Mouse (Mus musculus) liver, adult 2 months (tissue): ENCODE results near the gene Nrarp. TPM values are rescaled to one million over a fixed set of nuclear protein-coding genes. Genes with fewer than 3 reads are reported as not detected.

ENCODE experiments used
- DNase-seq: peaks from one replicate; pipeline ENCODE4 v3.0.0-alpha.2; 2011; ENCODE audit warnings: low read depth, low spot score; ENCODE audit errors: extremely low read depth
- H3K27ac ChIP-seq: fragments of 200-500 bp; replicated peaks from 2 replicates; pipeline ENCODE4 v1.5.1; 2012; ENCODE audit warnings: low read depth, mild to moderate bottlenecking, control low read depth, inconsistent platforms, low read length; ENCODE audit not compliant: insufficient read depth
- H3K27me3 ChIP-seq: fragments of 200-500 bp; 2 replicates; pipeline ENCODE4 v1.6.1; 2012; ENCODE audit warnings: mild to moderate bottlenecking, moderate library complexity, low read length, inconsistent platforms; ENCODE audit not compliant: control insufficient read depth, insufficient read depth
- H3K36me3 ChIP-seq: fragments of 200-500 bp; 2 replicates; pipeline ENCODE4 v1.6.1; 2012; ENCODE audit warnings: low read length, inconsistent platforms; ENCODE audit not compliant: control insufficient read depth, insufficient read depth
- H3K4me1 ChIP-seq: fragments of 200-500 bp; 2 replicates; pipeline ENCODE4 v1.6.1; 2011; ENCODE audit warnings: low read length; ENCODE audit not compliant: control insufficient read depth, insufficient read depth
- H3K4me3 ChIP-seq: fragments of 200-500 bp; 2 replicates; pipeline ENCODE4 v1.5.1; 2011; ENCODE audit warnings: low read depth, mild to moderate bottlenecking, control low read depth, low read length, moderate library complexity; ENCODE audit not compliant: insufficient read depth
- H3K79me2 ChIP-seq: fragments of 200-500 bp; 2 replicates; pipeline ENCODE4 v1.6.1; 2012; ENCODE audit warnings: inconsistent platforms, mild to moderate bottlenecking, low read length, moderate library complexity; ENCODE audit not compliant: control insufficient read depth, insufficient read depth
- H3K9ac ChIP-seq: fragments of 200-500 bp; 2 replicates; pipeline ENCODE4 v1.6.1; 2012; ENCODE audit warnings: low read depth, mild to moderate bottlenecking, control low read depth, inconsistent platforms, low read length
- CTCF ChIP-seq: fragments of 200-500 bp; IDR thresholded peaks from 2 replicates; pipeline ENCODE4 v1.5.1; 2011; ENCODE audit warnings: low read depth, low read length, control low read depth
- POLR2A ChIP-seq: fragments of 200-500 bp; IDR thresholded peaks from 2 replicates; pipeline ENCODE4 v1.6.1; 2011; ENCODE audit warnings: low read length, control low read depth; ENCODE audit not compliant: insufficient read depth; ENCODE audit errors: extremely low read depth
- WGBS: fragments of 180-500 bp; shearing (Covaris S2); methylation state at CpG from one replicate; pipeline ENCODE4 v1.1.7; 2018; 5-methylcytosine and 5-hydroxymethylcytosine counted together
- polyA plus RNA-seq: library from polyadenylated mRNA; depleted of rRNA; stranded (reverse); fragments of >200 nt; gene quantifications from 2 replicates; pipeline ENCODE4 v1.2.3, GENCODE M21; 2012
- total RNA-seq: library from RNA; depleted of rRNA; stranded (reverse); fragments of >200 nt; gene quantifications from 2 replicates; pipeline ENCODE4 v1.2.3, GENCODE M21; 2014

The Nrarp gene
- total and polyA plus RNA-seq, 2 experiments = 0.74 to 1.6 TPM

DNA sequence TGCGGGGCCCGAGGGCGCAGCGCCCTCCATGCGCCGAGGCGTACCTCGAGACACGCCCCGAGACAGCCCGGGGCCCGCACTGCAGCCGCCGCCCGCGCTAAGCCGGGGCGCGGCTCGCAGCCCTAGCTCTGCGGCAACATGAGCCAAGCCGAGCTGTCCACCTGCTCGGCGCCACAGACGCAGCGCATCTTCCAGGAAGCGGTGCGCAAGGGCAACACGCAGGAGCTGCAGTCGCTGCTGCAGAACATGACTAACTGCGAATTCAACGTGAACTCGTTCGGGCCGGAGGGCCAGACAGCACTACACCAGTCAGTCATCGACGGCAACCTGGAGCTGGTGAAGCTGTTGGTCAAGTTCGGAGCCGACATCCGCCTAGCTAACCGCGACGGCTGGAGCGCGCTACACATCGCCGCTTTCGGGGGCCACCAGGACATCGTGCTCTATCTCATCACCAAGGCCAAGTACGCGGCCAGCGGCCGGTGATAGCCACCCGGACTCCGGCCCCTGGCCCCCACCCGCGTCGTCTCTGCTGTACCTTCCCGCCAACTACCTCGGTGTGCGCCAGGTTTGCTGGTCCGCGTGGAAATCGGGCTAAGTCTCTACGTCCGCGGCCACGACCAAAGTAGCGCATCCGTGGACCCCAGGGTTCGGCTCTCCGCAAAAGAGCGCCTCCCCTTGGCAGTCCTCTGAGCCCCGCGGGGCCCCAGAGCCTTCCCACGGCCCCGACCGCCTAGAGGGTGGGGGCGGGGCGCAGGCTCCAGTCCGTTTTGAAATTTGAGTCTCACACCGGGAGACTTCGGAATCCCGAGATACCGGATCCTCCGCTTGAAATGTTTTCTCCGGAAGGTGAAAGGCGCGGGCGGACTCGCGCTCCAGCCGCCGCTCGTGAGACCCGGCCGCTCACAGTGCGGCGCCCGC, 674 bp downstream of the Nrarp start:
- H3K27me3 ChIP-seq = peaks cover 5% of the 10 kb centered on the region
- H3K4me3 ChIP-seq = peak overlapping the region; percentile 63
- WGBS = 2% methylated on average over 98 of the region's 100 CpGs
- 0 out of 2 replicates have a peak overlapping the region, but pooled peaks have one; percentile 16 for H3K27ac ChIP-seq
- no peaks in the 10 kb centered on the region for H3K36me3 ChIP-seq
- TF ChIP-seq POLR2A = no peak
- no peak for TF ChIP-seq CTCF
- H3K4me1 ChIP-seq = no peaks in the 10 kb centered on the region
- no peak for DNase-seq
- peak overlapping the region; percentile 46 for H3K9ac ChIP-seq
- no peaks in the 10 kb centered on the region for H3K79me2 ChIP-seq

DNA sequence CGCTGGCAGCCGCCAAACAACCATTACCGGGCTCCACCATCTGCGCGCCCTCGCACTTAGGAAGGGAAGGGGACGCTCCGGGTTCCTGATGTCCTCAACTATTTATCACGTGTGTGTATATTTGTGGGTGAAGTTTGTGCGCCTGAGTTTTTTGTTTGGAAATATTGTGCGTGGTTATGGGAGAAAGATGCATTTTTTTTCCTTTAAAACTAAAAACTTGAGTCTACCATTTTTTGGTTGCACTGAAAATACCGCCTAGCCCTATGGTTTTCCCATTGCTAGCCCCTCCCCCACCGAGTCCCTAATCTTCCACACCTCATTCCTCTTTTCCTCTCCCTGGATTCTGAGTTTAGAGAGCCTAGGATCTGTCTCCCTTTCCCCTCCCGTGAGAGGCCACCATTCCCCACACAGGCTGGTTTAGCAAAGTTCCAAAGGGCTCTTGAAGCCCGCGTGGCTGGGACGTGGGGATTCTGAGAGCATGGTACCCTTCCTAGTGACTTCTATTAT, 1.4 kb downstream of the Nrarp start:
- no peaks in the 10 kb centered on the region for H3K4me1 ChIP-seq
- WGBS = 5% methylated on average over 17 of the region's 17 CpGs
- H3K9ac ChIP-seq = peak overlapping the region; percentile 15; the same call in 1 of the 2 replicates
- H3K4me3 ChIP-seq = peak overlapping the region; percentile 63; the same call in 1 of the 2 replicates
- no peak overlapping the region for H3K27ac ChIP-seq
- no peaks in the 10 kb centered on the region for H3K79me2 ChIP-seq
- no peak for DNase-seq
- no peak for TF ChIP-seq CTCF
- TF ChIP-seq POLR2A = no peak
- no peaks in the 10 kb centered on the region for H3K36me3 ChIP-seq
- peaks cover 5% of the 10 kb centered on the region for H3K27me3 ChIP-seq

DNA sequence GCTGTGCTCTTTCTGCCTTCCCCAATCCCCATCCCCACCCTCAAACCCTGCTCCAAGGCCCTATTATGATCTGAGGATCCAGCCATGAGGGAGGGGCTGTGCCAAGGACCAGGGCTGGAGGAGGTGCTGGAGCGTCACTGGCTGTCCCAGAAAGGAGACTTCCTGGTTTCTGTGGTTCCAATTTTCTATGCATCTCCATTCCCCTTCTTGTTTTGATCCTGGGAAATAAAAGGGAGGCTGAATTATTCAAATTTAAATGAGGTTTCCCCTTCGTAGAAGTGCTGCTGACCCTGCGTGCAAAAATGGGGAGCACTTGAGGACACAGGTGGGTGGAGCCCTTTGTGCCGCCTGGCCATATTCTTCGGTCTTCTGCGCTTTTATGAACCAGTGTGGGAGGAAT, 2.1 kb downstream of the Nrarp start:
- H3K4me3 ChIP-seq = 0 out of 2 replicates have a peak overlapping the region, but pooled peaks have one; percentile 6
- no peak overlapping the region for H3K27ac ChIP-seq
- H3K9ac ChIP-seq = no peak overlapping the region
- WGBS = 68% methylated on average over 6 of the region's 6 CpGs
- no peak for TF ChIP-seq CTCF
- no peak for TF ChIP-seq POLR2A
- H3K36me3 ChIP-seq = no peaks in the 10 kb centered on the region
- no peaks in the 10 kb centered on the region for H3K4me1 ChIP-seq
- peaks cover 5% of the 10 kb centered on the region for H3K27me3 ChIP-seq
- DNase-seq = no peak
- no peaks in the 10 kb centered on the region for H3K79me2 ChIP-seq

DNA sequence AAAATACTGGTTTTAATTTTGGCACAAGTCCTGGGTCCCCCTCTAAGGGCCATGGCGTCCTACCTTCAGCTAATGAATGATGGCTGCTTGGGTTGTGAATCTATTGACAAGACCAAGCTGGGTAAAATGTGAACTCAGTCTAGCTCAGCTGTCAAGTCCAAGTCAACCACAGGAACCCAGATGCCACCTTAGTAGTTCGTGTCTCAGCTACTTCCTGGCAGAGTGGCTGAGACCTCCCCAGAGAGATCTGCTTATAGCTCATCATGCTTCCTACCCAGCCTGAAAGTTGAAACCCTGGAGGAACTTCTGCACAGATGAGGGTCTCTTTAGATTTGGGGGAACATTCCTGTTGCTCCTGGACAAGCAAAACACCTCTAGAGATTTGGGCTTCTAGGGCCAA, 2.8 kb downstream of the Nrarp start:
- H3K4me3 ChIP-seq = no peak overlapping the region
- no peaks in the 10 kb centered on the region for H3K36me3 ChIP-seq
- H3K4me1 ChIP-seq = no peaks in the 10 kb centered on the region
- no peak for DNase-seq
- H3K27me3 ChIP-seq = peaks cover 5% of the 10 kb centered on the region
- TF ChIP-seq CTCF (no peak), POLR2A (no peak)
- H3K9ac ChIP-seq = no peak overlapping the region
- WGBS = 83% methylated on average over 2 of the region's 2 CpGs
- no peaks in the 10 kb centered on the region for H3K79me2 ChIP-seq
- H3K27ac ChIP-seq = no peak overlapping the region

DNA sequence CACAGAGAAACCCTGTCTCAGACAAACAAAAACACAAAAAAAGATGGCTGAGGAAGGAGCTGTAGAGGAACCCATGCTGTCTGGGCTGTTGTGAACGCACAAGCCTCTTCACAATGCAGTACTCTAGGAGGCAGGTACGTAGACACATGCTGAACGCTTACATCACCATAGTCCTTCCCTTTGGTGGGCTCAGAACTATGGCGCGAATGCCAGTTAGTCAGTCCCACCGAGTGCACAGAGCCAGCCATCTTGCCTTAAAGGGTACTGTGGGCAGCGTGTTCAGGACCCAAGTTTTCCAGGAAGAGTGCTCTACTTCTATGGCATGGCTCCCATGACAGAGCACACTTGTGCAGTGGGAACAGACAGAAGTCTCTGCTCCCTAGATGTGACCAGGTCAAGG, 3.9 kb downstream of the Nrarp start:
- no peaks in the 10 kb centered on the region for H3K4me1 ChIP-seq
- 94% methylated on average over 7 of the region's 7 CpGs for WGBS
- no peak overlapping the region for H3K9ac ChIP-seq
- H3K27me3 ChIP-seq = peaks cover 5% of the 10 kb centered on the region
- TF ChIP-seq POLR2A = no peak
- no peak for TF ChIP-seq CTCF
- no peak overlapping the region for H3K4me3 ChIP-seq
- no peaks in the 10 kb centered on the region for H3K36me3 ChIP-seq
- H3K27ac ChIP-seq = no peak overlapping the region
- no peak for DNase-seq
- H3K79me2 ChIP-seq = no peaks in the 10 kb centered on the region
